Mouse (Mus musculus): ENCODE data around the gene Nkg7.

DNA sequence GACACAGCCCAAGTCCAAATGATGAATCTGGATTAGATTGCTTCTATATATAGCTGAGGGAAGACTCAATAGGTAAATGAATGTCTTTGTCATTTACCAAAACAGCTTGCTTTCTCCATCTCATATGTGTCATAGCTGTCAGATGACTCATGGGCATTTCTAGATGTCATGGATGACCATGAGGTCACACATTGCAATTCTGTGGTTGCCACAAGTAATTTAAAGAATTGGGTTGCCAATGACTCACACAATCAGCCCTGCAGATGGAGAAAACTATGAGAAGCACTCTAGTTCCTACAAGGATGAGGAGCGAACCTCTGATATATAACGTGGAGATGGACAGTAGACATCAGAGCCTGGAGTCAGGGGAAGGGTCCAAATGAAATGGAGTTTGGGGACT lies 37.4 kb upstream of the Nkg7 start:
- TF ChIP-seq CTCF (IDR thresholded peaks at IDR 0.05; ENCODE audit: low read depth): no peak
- TF ChIP-seq EP300 (optimal IDR thresholded peaks at IDR 0.05): no peak
